Mouse (Mus musculus): ENCODE results near the gene Frem1.
A peak's percentile ranks its signal among the peaks of the same experiment; 100 is the strongest.

The Frem1 gene

GRCm38 (mm10) chr4:83051634-83052577 lies at the start of gene Frem1:
Gene Frem1 (minus strand): TSS chr4:83052339.
- peak; percentile 55 for DNase-seq (ENCODE audit: low spot score)

GRCm38 (mm10) chr4:83099025-83099424 lies 46.9 kb upstream of the Frem1 start:
- DNase-seq (ENCODE audit: low spot score) = no peak

GRCm38 (mm10) chr4:83093941-83094340 lies 41.8 kb upstream of the Frem1 start:
- no peak for DNase-seq (ENCODE audit: low spot score)

GRCm38 (mm10) chr4:83090691-83091448 lies 38.7 kb upstream of the Frem1 start:
- peak; percentile 26 for DNase-seq (ENCODE audit: low spot score)

- no peak for DNase-seq (ENCODE audit: low spot score)
Observed at GRCm38 (mm10) chr4:83080364-83081174, 28.4 kb upstream of the Frem1 start.

- DNase-seq (ENCODE audit: low spot score) = no peak
Observed at GRCm38 (mm10) chr4:83064191-83064590, 12.1 kb upstream of the Frem1 start.

GRCm38 (mm10) chr4:83061564-83061963 lies 9.4 kb upstream of the Frem1 start:
- no peak for DNase-seq (ENCODE audit: low spot score)

- DNase-seq (ENCODE audit: low spot score) = no peak
Observed at GRCm38 (mm10) chr4:83058617-83059016, 6.5 kb upstream of the Frem1 start.

- no peak for DNase-seq (ENCODE audit: low spot score)
Observed at GRCm38 (mm10) chr4:83058182-83058581, 6.0 kb upstream of the Frem1 start.

- no peak for DNase-seq (ENCODE audit: low spot score)
Observed at GRCm38 (mm10) chr4:83056496-83056895, 4.4 kb upstream of the Frem1 start.

- DNase-seq (ENCODE audit: low spot score) = no peak
Observed at GRCm38 (mm10) chr4:83055444-83055843, 3.3 kb upstream of the Frem1 start.

- no peak for DNase-seq (ENCODE audit: low spot score)
Observed at GRCm38 (mm10) chr4:83053206-83053605, 1.1 kb upstream of the Frem1 start.

- DNase-seq (ENCODE audit: low spot score) = no peak
Observed at GRCm38 (mm10) chr4:83051176-83051575, 963 bp downstream of the Frem1 start.

- DNase-seq (ENCODE audit: low spot score) = no peak
Observed at GRCm38 (mm10) chr4:83050151-83050796, 1.9 kb downstream of the Frem1 start.

- no peak for DNase-seq (ENCODE audit: low spot score)
Observed at GRCm38 (mm10) chr4:83049288-83049687, 2.9 kb downstream of the Frem1 start.

GRCm38 (mm10) chr4:83048561-83048960 lies 3.6 kb downstream of the Frem1 start:
- no peak for DNase-seq (ENCODE audit: low spot score)

GRCm38 (mm10) chr4:83046806-83047205 lies 5.3 kb downstream of the Frem1 start:
- DNase-seq (ENCODE audit: low spot score) = no peak

GRCm38 (mm10) chr4:83046069-83046468 lies 6.1 kb downstream of the Frem1 start:
- DNase-seq (ENCODE audit: low spot score) = no peak

- DNase-seq (ENCODE audit: low spot score) = no peak
Observed at GRCm38 (mm10) chr4:83045266-83045665, 6.9 kb downstream of the Frem1 start.

- DNase-seq (ENCODE audit: low spot score) = no peak
Observed at GRCm38 (mm10) chr4:83040780-83041179, 11.4 kb downstream of the Frem1 start.

- no peak for DNase-seq (ENCODE audit: low spot score)
Observed at GRCm38 (mm10) chr4:83032780-83033179, 19.4 kb downstream of the Frem1 start.

- no peak for DNase-seq (ENCODE audit: low spot score)
Observed at GRCm38 (mm10) chr4:83031591-83031990, 20.5 kb downstream of the Frem1 start.
